Comparison of ENCODE assay signal across 8 mouse cellular contexts in the genomic region with DNA sequence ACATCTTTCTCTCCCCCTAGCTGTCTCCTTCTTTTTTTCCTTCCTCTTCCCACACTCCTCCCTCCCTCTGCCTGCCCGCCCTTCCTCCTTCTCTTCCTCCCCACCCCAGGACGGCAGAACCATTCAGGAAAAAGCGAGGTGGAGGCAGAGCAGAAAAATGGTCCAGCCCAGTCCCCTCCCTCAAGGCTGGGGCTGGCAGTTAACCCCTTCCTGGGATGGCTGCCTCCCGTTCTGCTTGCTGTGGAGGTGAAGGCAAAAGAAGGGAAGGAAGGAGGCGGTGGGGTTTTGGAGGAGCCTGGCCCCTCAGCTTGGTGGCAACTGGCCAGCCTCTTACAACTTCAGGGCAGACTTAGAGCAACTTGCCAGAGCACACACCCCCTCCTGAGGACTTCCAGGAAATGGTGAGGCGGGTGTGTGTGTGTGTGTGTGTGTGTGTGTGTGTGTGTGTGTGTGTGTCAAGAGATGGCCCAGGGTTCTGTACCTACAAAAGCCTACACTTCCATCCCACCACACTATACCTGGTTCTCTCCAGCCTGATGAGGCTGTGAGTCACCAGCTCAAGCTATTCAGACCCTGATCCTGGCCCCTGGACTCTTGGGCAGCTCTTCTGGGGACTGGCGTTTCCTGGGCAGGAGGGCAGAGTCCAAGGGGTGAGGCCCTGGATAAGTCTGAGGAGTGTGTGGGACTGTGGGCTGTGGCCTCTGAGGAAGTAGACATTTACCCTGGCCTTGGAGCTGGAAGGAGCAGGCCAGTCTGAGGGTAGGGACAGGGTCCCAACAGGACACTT. TPM values are rescaled to one million over a fixed set of nuclear protein-coding genes. Genes with fewer than 3 reads are reported as not detected.
DNase-seq lines count a peak whose midpoint lies in the region; ATAC-seq lines count a peak whose summit lies in the region.

No protein-coding gene starts in this region.

- H3K27ac ChIP-seq in heart, embryonic 15.5 days = peak overlapping the region; percentile 56
- peak overlapping the region; percentile 43 for H3K27ac ChIP-seq in liver, embryonic 13.5 days
- no peak overlapping the region for H3K27ac ChIP-seq in neural tube, embryonic 11.5 days (ENCODE audit: low read depth, low read length)

- DNase-seq in CD4-positive helper T cell, adult 2 months (ENCODE audit: low read depth, low spot score) = peak; percentile 62
- peak; percentile 73 for DNase-seq in adrenal gland, postnatal 14 days
- DNase-seq in fibroblast of lung, adult 2 months (ENCODE audit: low read depth) = peak; percentile 49
- peak; percentile 85 for DNase-seq in kidney, postnatal 10 days
- DNase-seq in liver, embryonic 13.5 days = no peak
- peak; percentile 70 for DNase-seq in neural tube, embryonic 11.5 days (ENCODE audit: low spot score)
- no peak for DNase-seq in B cell, adult 2 months

- 9% methylated on average over 7 of the region's 7 CpGs for WGBS in heart, embryonic 15.5 days
- 11% methylated on average over 7 of the region's 7 CpGs for WGBS in liver, embryonic 13.5 days (ENCODE audit: insufficient replicate concordance)
- 16% methylated on average over 7 of the region's 7 CpGs for WGBS in neural tube, embryonic 11.5 days

- H3K4me2 ChIP-seq in heart, embryonic 15.5 days = peak overlapping the region; percentile 70
- H3K4me2 ChIP-seq in liver, embryonic 13.5 days = peak overlapping the region; percentile 66
- H3K4me2 ChIP-seq in neural tube, embryonic 11.5 days (ENCODE audit: low read depth) = peak overlapping the region; percentile 66

- peak; percentile 52 for ATAC-seq in heart, embryonic 15.5 days (replicated peaks; ENCODE audit: insufficient number of reproducible peaks, insufficient read depth, low FRiP score, low read depth)
- ATAC-seq in liver, embryonic 13.5 days (ENCODE audit: low read depth) = no peak
- peak; percentile 58 for ATAC-seq in neural tube, embryonic 11.5 days (ENCODE audit: insufficient read depth, low FRiP score, low TSS enrichment)

- no peaks in the 10 kb centered on the region for H3K27me3 ChIP-seq in heart, embryonic 15.5 days
- peaks cover 51% of the 10 kb centered on the region for H3K27me3 ChIP-seq in liver, embryonic 13.5 days
- peaks cover 14% of the 10 kb centered on the region for H3K27me3 ChIP-seq in neural tube, embryonic 11.5 days (ENCODE audit: control insufficient read depth, insufficient read depth, low read length)

- H3K4me1 ChIP-seq in heart, embryonic 15.5 days (replicated peaks) = peaks cover 65% of the 10 kb centered on the region
- H3K4me1 ChIP-seq in liver, embryonic 13.5 days (replicated peaks) = peaks cover 82% of the 10 kb centered on the region
- peaks cover 16% of the 10 kb centered on the region for H3K4me1 ChIP-seq in neural tube, embryonic 11.5 days (ENCODE audit: control insufficient read depth, insufficient read depth, low read length)

- H3K9me3 ChIP-seq in heart, embryonic 15.5 days (replicated peaks) = no peaks in the 10 kb centered on the region
- no peaks in the 10 kb centered on the region for H3K9me3 ChIP-seq in liver, embryonic 13.5 days (replicated peaks)
- no peaks in the 10 kb centered on the region for H3K9me3 ChIP-seq in neural tube, embryonic 11.5 days (ENCODE audit: control insufficient read depth, low read length)

- H3K36me3 ChIP-seq in heart, embryonic 15.5 days = peaks cover 7% of the 10 kb centered on the region; the same call in 1 of the 2 replicates
- H3K36me3 ChIP-seq in liver, embryonic 13.5 days = peaks cover 45% of the 10 kb centered on the region
- H3K36me3 ChIP-seq in neural tube, embryonic 11.5 days (ENCODE audit: control insufficient read depth, insufficient read depth, low read length) = no peaks in the 10 kb centered on the region

- peak overlapping the region; percentile 36 for H3K9ac ChIP-seq in heart, embryonic 15.5 days
- H3K9ac ChIP-seq in liver, embryonic 13.5 days = peak overlapping the region; percentile 52
- H3K9ac ChIP-seq in neural tube, embryonic 11.5 days (ENCODE audit: low read length) = peak overlapping the region; percentile 3

- peak overlapping the region; percentile 45 for H3K4me3 ChIP-seq in heart, embryonic 15.5 days
- peak overlapping the region; percentile 42 for H3K4me3 ChIP-seq in liver, embryonic 13.5 days (replicated peaks)
- peak overlapping the region; percentile 41 for H3K4me3 ChIP-seq in neural tube, embryonic 11.5 days (ENCODE audit: low read depth, low read length)

RNA-seq across cellular contexts. Expression of gene Dok4, which starts 4.8 kb away (rescaled TPM):
- 19.7 and 20.7 TPM in 2 replicates for total RNA-seq in adrenal gland, postnatal 14 days (2021)
- polyA plus RNA-seq in heart, embryonic 15.5 days (2015; fragmentation: Nextera tagmentation; extraction: Ambion mirVana) = 22.9 and 31.6 TPM in 2 replicates
- polyA plus RNA-seq in liver, embryonic 13.5 days (2015; fragmentation: Nextera tagmentation; extraction: Ambion mirVana) = 9.3 and 9.8 TPM in 2 replicates
- 16.3 and 18.5 TPM in 2 replicates for polyA plus RNA-seq in neural tube, embryonic 11.5 days (2014; fragmentation: Nextera tagmentation; extraction: Ambion mirVana)

RNA-seq across cellular contexts. Expression of gene Polr2c, which starts 14.1 kb away (rescaled TPM):
- total RNA-seq in adrenal gland, postnatal 14 days (2021) = 58.3 and 65.8 TPM in 2 replicates
- polyA plus RNA-seq in heart, embryonic 15.5 days (2015; fragmentation: Nextera tagmentation; extraction: Ambion mirVana) = 107 and 122 TPM in 2 replicates
- 94.5 and 95.3 TPM in 2 replicates for polyA plus RNA-seq in liver, embryonic 13.5 days (2015; fragmentation: Nextera tagmentation; extraction: Ambion mirVana)
- 153 TPM in 2 replicates for polyA plus RNA-seq in neural tube, embryonic 11.5 days (2014; fragmentation: Nextera tagmentation; extraction: Ambion mirVana)

RNA-seq across cellular contexts. Expression of gene Ciapin1, which starts 33.1 kb away (rescaled TPM):
- total RNA-seq in adrenal gland, postnatal 14 days (2021) = 107 and 122 TPM in 2 replicates
- polyA plus RNA-seq in heart, embryonic 15.5 days (2015; fragmentation: Nextera tagmentation; extraction: Ambion mirVana) = 77.7 and 88.6 TPM in 2 replicates
- polyA plus RNA-seq in liver, embryonic 13.5 days (2015; fragmentation: Nextera tagmentation; extraction: Ambion mirVana) = 66.7 and 68.0 TPM in 2 replicates
- polyA plus RNA-seq in neural tube, embryonic 11.5 days (2014; fragmentation: Nextera tagmentation; extraction: Ambion mirVana) = 160 and 168 TPM in 2 replicates

RNA-seq across cellular contexts. Expression of gene Coq9, which starts 33.2 kb away (rescaled TPM):
- 269 and 282 TPM in 2 replicates for total RNA-seq in adrenal gland, postnatal 14 days (2021)
- 163 and 166 TPM in 2 replicates for polyA plus RNA-seq in heart, embryonic 15.5 days (2015; fragmentation: Nextera tagmentation; extraction: Ambion mirVana)
- polyA plus RNA-seq in liver, embryonic 13.5 days (2015; fragmentation: Nextera tagmentation; extraction: Ambion mirVana) = 51.4 and 51.5 TPM in 2 replicates
- polyA plus RNA-seq in neural tube, embryonic 11.5 days (2014; fragmentation: Nextera tagmentation; extraction: Ambion mirVana) = 54.0 and 59.3 TPM in 2 replicates

RNA-seq across cellular contexts. Expression of gene Ccdc102a, which starts 46.6 kb away (rescaled TPM):
- total RNA-seq in adrenal gland, postnatal 14 days (2021) = 8.1 and 10.1 TPM in 2 replicates
- polyA plus RNA-seq in heart, embryonic 15.5 days (2015; fragmentation: Nextera tagmentation; extraction: Ambion mirVana) = 18.6 and 25.1 TPM in 2 replicates
- 3.5 TPM in 2 replicates for polyA plus RNA-seq in liver, embryonic 13.5 days (2015; fragmentation: Nextera tagmentation; extraction: Ambion mirVana)
- polyA plus RNA-seq in neural tube, embryonic 11.5 days (2014; fragmentation: Nextera tagmentation; extraction: Ambion mirVana) = 20.1 and 20.2 TPM in 2 replicates

Comparison
In these comparisons a context has a peak if more than half of its experiments do, and no peak if none do; other contexts are left out.
1. DNase-seq: peak in CD4-positive helper T cell, adult 2 months (single experiment), adrenal gland, postnatal 14 days (single experiment), fibroblast of lung, adult 2 months (single experiment), kidney, postnatal 10 days (single experiment) and neural tube, embryonic 11.5 days (single experiment); none in liver, embryonic 13.5 days (single experiment) and B cell, adult 2 months (0 of 2).
2. Peak in every context shown above with its lines, with median percentiles within 50 percentile points of each other: H3K4me2 ChIP-seq, H3K4me3 ChIP-seq and H3K9ac ChIP-seq.